Comparison of ENCODE assay signal across 8 mouse cellular contexts in the genomic region with DNA sequence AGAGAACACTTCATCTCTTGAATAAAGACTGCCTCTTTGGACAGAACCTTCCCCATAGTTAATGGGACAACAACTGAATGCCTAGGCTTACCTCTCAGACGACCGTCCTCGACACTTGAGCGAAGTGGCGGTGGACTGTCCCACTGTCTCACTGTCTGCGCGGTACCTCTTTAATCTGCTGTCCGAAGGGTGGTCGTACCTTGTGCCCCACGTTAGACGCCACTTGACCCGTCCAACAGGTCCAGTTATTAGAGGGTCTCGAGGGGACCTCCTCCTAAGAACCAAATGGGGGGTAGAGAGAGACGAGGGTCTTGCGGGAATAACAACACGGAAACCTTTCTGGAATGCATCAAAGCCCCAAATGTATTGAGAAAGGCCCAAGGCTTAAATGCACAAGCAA. TPM values are rescaled to one million over a fixed set of nuclear protein-coding genes. Genes with fewer than 3 reads are reported as not detected.
DNase-seq lines count a peak whose midpoint lies in the region.
"Not testable (repeated sequence)": the region's sequence is repeated elsewhere in the genome, so short reads cannot be mapped to it uniquely, and the experiment has no call there.
"Had no signal": no experiment of that assay in that cellular context is flagged by ENCODE, and none has a peak within 500 bp of the region (broad histone marks: within the 10 kb centered on the region; RNA-seq: fewer than 3 reads in every experiment).

No protein-coding gene starts in this region.

- H3K4me3 ChIP-seq in megakaryocyte, embryonic 14.5 days (replicated peaks), result peak overlapping the region; percentile 66

- H3K36me3 ChIP-seq in megakaryocyte, embryonic 14.5 days (replicated peaks; ENCODE audit: low read length), result not testable (repeated sequence)

- H3K4me1 ChIP-seq in megakaryocyte, embryonic 14.5 days, result not testable (repeated sequence)

- H3K27me3 ChIP-seq in megakaryocyte, embryonic 14.5 days (replicated peaks), result not testable (repeated sequence)

- peaks cover 47% of the 10 kb centered on the region for H3K9me3 ChIP-seq in megakaryocyte, embryonic 14.5 days

- peak; percentile 92 for DNase-seq in heart, adult 11 months

RNA-seq across cellular contexts. Expression of a gene that starts 26.2 kb away (rescaled TPM):
- not detected in 2 replicates for polyA plus RNA-seq in megakaryocyte, embryonic 14.5 days (2012; ENCODE audit: insufficient read depth, low replicate concordance)
- polyA plus RNA-seq: G1E had no signal

RNA-seq across cellular contexts. Expression of a gene that starts 53.8 kb away (rescaled TPM):
- polyA plus RNA-seq in megakaryocyte, embryonic 14.5 days (2012; ENCODE audit: insufficient read depth, low replicate concordance), result not detected in 2 replicates
- polyA plus RNA-seq: activated CD4-positive, CD25-positive, alpha-beta regulatory T cell, adult 4 months; adrenal gland, adult 2 months; brain, embryonic 14.5 days; C2C12; CD4-positive, CD25-positive, alpha-beta regulatory T cell, adult 4 months; G1E had no signal

RNA-seq across cellular contexts. Expression of a gene that starts 59.6 kb away (rescaled TPM):
- polyA plus RNA-seq in megakaryocyte, embryonic 14.5 days (2012; ENCODE audit: insufficient read depth, low replicate concordance), result 0.48 TPM in 1 of 2 replicates, not detected in the other
